Mouse (Mus musculus) central nervous system, embryonic 14 days (tissue): Measurements from ENCODE around the gene Ubr2. TPM values are rescaled to one million over a fixed set of nuclear protein-coding genes. Genes with fewer than 3 reads are reported as not detected.

ENCODE experiments used
- polyA plus RNA-seq: library from polyadenylated mRNA; depleted of rRNA; stranded (reverse); fragments of >200 nt; gene quantifications from 2 replicates; pipeline ENCODE4 v1.2.3, GENCODE M21; 2012; rRNA removed

Gene Ubr2
- 32.3 and 34.7 TPM in 2 replicates for polyA plus RNA-seq

DNA sequence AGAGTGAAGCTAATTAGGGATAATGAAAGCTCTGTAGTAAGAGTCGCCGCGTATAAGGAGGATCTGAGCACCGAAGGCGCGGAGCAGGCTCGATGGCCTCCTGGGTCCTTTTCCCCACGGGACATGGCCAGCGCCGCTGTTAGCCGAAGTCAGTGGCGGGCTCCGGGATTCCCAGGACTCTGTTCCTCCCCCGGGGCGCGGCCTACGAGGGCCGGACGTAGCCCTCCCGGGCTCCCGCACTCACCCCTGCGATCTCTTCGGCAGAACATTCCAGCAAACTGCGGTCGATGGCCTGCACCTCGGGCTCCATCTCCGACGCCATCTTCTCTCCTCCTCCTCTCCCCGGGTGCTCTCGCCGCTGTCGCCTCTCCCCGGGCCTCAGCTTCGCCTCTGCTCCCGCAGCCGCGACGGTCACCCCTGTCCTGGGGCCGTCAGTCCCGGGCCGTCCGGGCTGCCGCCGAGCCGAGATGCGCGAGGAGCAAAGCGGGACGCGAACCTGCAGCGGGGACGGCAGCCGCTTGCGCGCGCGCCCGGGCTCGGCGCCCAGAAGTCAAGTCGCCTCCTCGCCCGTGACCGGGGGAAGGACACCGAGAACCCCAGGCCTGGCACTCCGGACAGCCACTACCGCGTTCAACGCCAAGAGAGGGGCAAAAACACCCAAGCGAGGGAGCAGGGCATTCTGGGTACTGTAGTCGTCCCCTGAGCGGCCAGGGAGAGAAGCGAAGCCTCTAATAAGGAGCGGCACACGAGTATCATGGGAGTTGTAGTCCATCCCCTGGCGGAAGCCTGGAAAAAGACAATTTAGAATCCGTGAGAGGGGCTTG, at the start of gene Ubr2:
Gene Ubr2 (minus strand): TSS at position 659 of the 824 bp plus-strand sequence.

DNA sequence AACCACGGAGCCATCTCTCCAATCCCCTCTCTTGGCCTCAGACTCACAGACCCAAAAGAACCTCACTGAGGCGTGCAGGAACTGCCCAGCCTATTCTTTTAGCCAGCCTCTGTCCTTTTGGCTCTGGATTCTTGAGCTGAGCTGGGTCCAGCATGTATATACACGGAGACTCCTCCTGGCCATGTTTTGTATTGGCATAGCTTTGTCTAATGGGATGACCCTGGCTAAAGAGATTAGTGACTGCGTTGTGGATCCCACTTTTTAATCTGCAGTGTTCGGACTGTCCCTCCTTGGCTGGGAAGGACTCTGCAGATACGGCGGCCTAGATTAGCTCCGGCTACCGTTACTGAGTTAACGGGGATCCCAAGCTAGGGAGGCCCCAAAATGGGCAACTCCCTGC, 100.2 kb downstream of the Ubr2 start, which contains the start of gene Prph2:
Gene Prph2 (plus strand): TSS at position 274 of the 400 bp plus-strand sequence.

DNA sequence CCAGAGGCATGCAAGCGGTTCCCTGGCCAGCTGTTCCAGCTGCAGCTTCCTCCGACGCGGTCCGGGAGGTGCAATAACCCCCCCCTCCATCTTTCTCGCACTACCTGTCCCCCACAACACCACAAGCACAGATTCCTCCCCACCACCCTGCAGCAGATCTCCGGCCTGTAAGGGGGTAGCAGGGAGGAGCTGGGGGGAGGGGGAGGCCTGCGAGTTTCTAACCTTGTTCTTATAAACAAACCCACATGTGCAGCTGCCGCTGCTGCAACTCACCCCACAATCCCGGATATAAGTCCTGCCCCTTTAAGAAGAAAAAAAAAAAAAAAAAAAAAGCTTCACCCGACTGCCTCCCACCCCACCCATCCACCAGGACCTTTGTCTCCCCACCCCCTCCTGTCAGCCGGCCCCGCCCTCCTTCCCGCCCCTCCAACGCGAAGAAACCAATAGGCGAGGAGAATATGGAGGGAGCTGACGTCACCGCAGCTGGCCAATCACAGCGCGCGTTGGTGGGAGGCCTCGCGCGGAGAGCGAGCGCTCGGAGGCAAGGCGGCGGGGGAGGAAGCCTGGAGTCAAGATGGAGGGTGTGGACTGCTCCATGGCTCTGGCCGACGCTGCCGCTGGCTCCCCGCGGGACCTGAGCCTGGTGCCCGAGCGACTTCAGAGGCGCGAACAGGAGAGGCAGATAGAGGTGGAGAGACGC, 120.1 kb downstream of the Ubr2 start, which contains the start of gene Tbcc:
Gene Tbcc (plus strand): TSS at position 569 of the 700 bp plus-strand sequence.

Other genes with a start within 250 kb of the Ubr2 start
- gene Ptcra, start 246.8 kb downstream of the Ubr2 start, polyA plus RNA-seq = 0.04 TPM in 1 of 2 replicates, not detected in the other
- gene 2310039H08Rik, start 237.9 kb downstream of the Ubr2 start, polyA plus RNA-seq = 64.8 and 67.4 TPM in 2 replicates
- 88.2 and 89.8 TPM in 2 replicates for gene Rpl7l1, start 227.9 kb downstream of the Ubr2 start, polyA plus RNA-seq
- gene Bicral, start 152.1 kb downstream of the Ubr2 start, polyA plus RNA-seq = 17.7 and 20.6 TPM in 2 replicates
- gene Tbcc, start 119.9 kb downstream of the Ubr2 start, polyA plus RNA-seq = 34.7 and 37.5 TPM in 2 replicates
- gene Prph2, start 100.1 kb downstream of the Ubr2 start, polyA plus RNA-seq = 0.05 TPM in 2 replicates